Mouse (Mus musculus): ENCODE results near the gene Patl2.

- no peak for TF ChIP-seq CTCF (IDR thresholded peaks at IDR 0.05; ENCODE audit: extremely low read depth, insufficient read length, insufficient replicate concordance, low read depth, low read length)
- peak; percentile 41; the same call in 1 of the 2 replicates for TF ChIP-seq POLR2A (IDR thresholded peaks at IDR 0.05; ENCODE audit: low read depth, low read length)
Observed at GRCm38 (mm10) chr2:122148242-122148917, 37.6 kb downstream of the Patl2 start.

All from small intestine, adult 2 months (tissue).